Mouse (Mus musculus) limb, embryonic 12.5 days (tissue): ENCODE results near the gene Dnah14. TPM values are rescaled to one million over a fixed set of nuclear protein-coding genes. Genes with fewer than 3 reads are reported as not detected.
"Not testable (repeated sequence)": the region's sequence is repeated elsewhere in the genome, so short reads cannot be mapped to it uniquely, and the experiment has no call there.

Experiments
- ATAC-seq: fragments of 200-750 bp; cut with Nextera tagmentation; 2 replicates; pipeline ENCODE4 v1.8.0; 2017; ENCODE audit warnings: low read depth, moderate TSS enrichment; ENCODE audit not compliant: insufficient number of reproducible peaks, insufficient read depth, low FRiP score, low TSS enrichment
- H3K27ac ChIP-seq: fragments of 300-500 bp; sonication (generic); 2 replicates; pipeline ENCODE4 v1.5.1; 2016; ENCODE audit warnings: mild to moderate bottlenecking, moderate library complexity
- H3K27me3 ChIP-seq: fragments of 300-500 bp; sonication (generic); 2 replicates; pipeline ENCODE4 v1.6.1; 2016; ENCODE audit warnings: mild to moderate bottlenecking, moderate library complexity
- H3K36me3 ChIP-seq: fragments of 300-500 bp; sonication (generic); 2 replicates; pipeline ENCODE4 v1.6.1; 2016; ENCODE audit warnings: mild to moderate bottlenecking, moderate library complexity
- H3K4me1 ChIP-seq: fragments of 300-500 bp; sonication (generic); replicated peaks from 2 replicates; pipeline ENCODE4 v1.6.1; 2016
- H3K4me2 ChIP-seq: fragments of 300-500 bp; sonication (generic); 2 replicates; pipeline ENCODE4 v1.6.1; 2016; ENCODE audit warnings: mild to moderate bottlenecking, moderate library complexity
- H3K4me3 ChIP-seq: fragments of 300-500 bp; sonication (generic); replicated peaks from 2 replicates; pipeline ENCODE4 v1.5.1; 2016; ENCODE audit warnings: mild to moderate bottlenecking
- H3K9ac ChIP-seq: fragments of 300-500 bp; sonication (generic); replicated peaks from 2 replicates; pipeline ENCODE4 v1.6.1; 2016; ENCODE audit warnings: mild to moderate bottlenecking, moderate library complexity
- H3K9me3 ChIP-seq: fragments of 300-500 bp; sonication (generic); 2 replicates; pipeline ENCODE4 v1.6.1; 2016; ENCODE audit warnings: mild to moderate bottlenecking, moderate library complexity
- WGBS: fragments of 180-500 bp; shearing (Covaris S2); methylation state at CpG from one replicate; pipeline ENCODE4 v1.1.7; 2016; 5-methylcytosine and 5-hydroxymethylcytosine counted together
- polyA plus RNA-seq: library from polyadenylated mRNA; unstranded; fragments of >200 nt; fragmentation: Nextera tagmentation; extraction: Ambion mirVana; gene quantifications from 2 replicates; pipeline ENCODE4 v1.2.1, GENCODE M21; 2016

Gene Dnah14
- polyA plus RNA-seq, 1 experiment from 2014 or later = 1.2 TPM

GRCm38 (mm10) chr1:181656421-181656820 is 80.1 kb downstream of the Dnah14 start:
- ATAC-seq = no peak
- no peak overlapping the region for H3K27ac ChIP-seq
- H3K4me2 ChIP-seq = no peak overlapping the region
- no peaks in the 10 kb centered on the region for H3K36me3 ChIP-seq
- no peaks in the 10 kb centered on the region for H3K27me3 ChIP-seq
- no peak overlapping the region for H3K9ac ChIP-seq
- no peak overlapping the region for H3K4me3 ChIP-seq
- H3K4me1 ChIP-seq = no peaks in the 10 kb centered on the region
- WGBS = 85% methylated on average over 5 of the region's 5 CpGs
- no peaks in the 10 kb centered on the region for H3K9me3 ChIP-seq

DNA sequence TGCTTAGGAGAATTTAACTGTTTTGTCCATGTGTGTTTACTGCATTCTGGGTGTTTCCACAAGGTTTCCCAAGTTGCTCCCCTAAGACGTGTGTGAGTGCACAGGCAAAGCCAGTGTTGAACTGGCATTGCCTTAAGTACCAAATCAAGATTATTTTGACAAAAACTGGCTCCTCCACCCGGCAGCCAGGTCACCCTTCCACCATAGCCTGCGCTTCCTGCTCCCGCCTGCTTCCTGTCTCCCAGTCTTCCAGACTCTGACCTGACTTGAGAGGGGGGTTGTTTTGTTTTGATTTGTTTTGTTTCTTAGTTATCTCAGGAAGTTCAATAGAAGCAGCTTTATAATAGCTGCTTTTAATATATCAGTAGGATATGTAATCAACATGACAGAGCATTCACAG is 90.4 kb downstream of the Dnah14 start:
- WGBS = 71% methylated on average over 4 of the region's 4 CpGs
- no peak overlapping the region for H3K4me2 ChIP-seq
- H3K4me3 ChIP-seq = no peak overlapping the region
- H3K36me3 ChIP-seq = no peaks in the 10 kb centered on the region
- H3K9me3 ChIP-seq = no peaks in the 10 kb centered on the region
- ATAC-seq = no peak
- H3K27me3 ChIP-seq = no peaks in the 10 kb centered on the region
- H3K27ac ChIP-seq = no peak overlapping the region
- no peaks in the 10 kb centered on the region for H3K4me1 ChIP-seq
- H3K9ac ChIP-seq = no peak overlapping the region

- Histone ChIP-seq H3K4me3 (no peak overlapping the region), H3K27me3 (no peaks in the 10 kb centered on the region), H3K9ac (no peak overlapping the region), H3K4me1 (no peaks in the 10 kb centered on the region; the same call in 1 of the 2 replicates), H3K27ac (no peak overlapping the region), H3K9me3 (no peaks in the 10 kb centered on the region), H3K36me3 (no peaks in the 10 kb centered on the region), H3K4me2 (no peak overlapping the region)
- WGBS = 77% methylated on average over 5 of the region's 5 CpGs
- ATAC-seq = no peak
Observed at GRCm38 (mm10) chr1:181694729-181695498, 118.6 kb downstream of the Dnah14 start.

DNA sequence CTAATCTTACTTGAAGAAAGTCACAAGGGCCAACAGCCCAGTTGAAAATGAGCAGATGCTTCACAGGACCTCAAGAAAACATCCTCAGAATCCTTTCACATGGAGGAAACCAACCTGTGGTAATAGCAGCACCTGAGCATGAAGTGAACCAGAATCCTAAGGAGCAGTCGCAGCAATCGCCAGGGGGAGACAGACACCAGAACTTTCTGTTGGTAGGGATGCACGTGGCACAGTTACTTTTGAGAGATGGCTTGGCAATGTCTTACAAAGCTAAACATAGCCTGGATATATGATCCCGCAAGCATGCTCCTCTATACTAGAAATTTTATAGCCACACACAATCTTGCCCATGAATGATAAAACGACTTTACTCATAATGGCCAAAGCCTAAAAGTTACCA is 152.3 kb downstream of the Dnah14 start:
- Histone ChIP-seq H3K9me3 (no peaks in the 10 kb centered on the region), H3K27me3 (0 out of 2 replicates have a peak, but pooled peaks cover 6% of the 10 kb centered on the region), H3K4me1 (no peaks in the 10 kb centered on the region), H3K9ac (no peak overlapping the region), H3K36me3 (no peaks in the 10 kb centered on the region), H3K27ac (no peak overlapping the region), H3K4me3 (no peak overlapping the region), H3K4me2 (no peak overlapping the region)
- ATAC-seq = no peak
- WGBS = 54% methylated on average over 5 of the region's 5 CpGs

DNA sequence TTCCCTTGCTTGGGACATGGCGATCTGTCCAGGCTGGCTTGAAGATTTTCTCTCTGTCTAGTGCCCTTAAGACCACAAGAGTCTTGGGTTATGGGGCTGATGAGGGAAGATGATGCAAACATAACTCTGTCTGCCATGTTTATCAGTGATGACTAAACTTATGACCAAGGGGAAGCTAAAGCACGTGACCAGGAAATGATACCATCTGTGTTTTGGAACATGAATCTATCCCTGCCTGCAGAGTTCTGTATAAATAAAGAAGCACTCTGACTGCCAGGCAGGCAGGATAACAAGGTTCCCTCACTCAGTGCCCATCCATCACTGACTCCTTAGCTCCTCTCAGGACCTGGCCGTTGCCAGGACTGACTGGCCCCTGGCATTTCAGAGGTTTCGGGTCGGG is 157.2 kb downstream of the Dnah14 start:
- Histone ChIP-seq H3K4me3 (no peak overlapping the region), H3K4me2 (no peak overlapping the region), H3K9me3 (no peaks in the 10 kb centered on the region), H3K27me3 (0 out of 2 replicates have a peak, but pooled peaks cover 6% of the 10 kb centered on the region), H3K36me3 (no peaks in the 10 kb centered on the region), H3K4me1 (no peaks in the 10 kb centered on the region), H3K9ac (no peak overlapping the region), H3K27ac (no peak overlapping the region)
- no peak for ATAC-seq
- 80% methylated on average over 5 of the region's 5 CpGs for whole genome bisulfite sequencing

DNA sequence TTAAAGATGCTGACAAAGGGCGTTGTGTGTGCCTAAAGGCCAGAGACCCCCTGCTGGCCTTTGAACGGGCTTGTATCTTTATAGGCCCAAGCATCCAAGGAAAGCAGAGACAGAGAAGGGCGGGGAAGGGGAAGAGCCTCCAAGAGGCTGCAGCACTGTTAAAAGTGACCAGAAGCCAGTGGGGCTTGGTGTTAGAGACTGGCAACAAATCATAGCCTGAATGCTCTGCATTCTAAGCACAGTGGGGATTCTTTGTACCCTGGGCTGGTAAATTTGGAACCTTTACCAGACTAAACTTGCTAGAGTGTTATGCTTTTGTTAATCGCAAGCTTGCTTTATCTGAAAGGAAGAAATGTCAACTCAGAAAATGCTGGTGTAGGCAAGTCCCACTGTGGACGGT is 163.9 kb downstream of the Dnah14 start:
- Histone ChIP-seq H3K4me1 (peaks cover 7% of the 10 kb centered on the region; the same call in 1 of the 2 replicates), H3K4me3 (no peak overlapping the region), H3K36me3 (no peaks in the 10 kb centered on the region), H3K9me3 (no peaks in the 10 kb centered on the region), H3K9ac (no peak overlapping the region), H3K4me2 (no peak overlapping the region), H3K27me3 (no peaks in the 10 kb centered on the region), H3K27ac (no peak overlapping the region)
- ATAC-seq = no peak
- WGBS = 64% methylated on average over 5 of the region's 5 CpGs

- Histone ChIP-seq H3K27me3 (no peaks in the 10 kb centered on the region), H3K9ac (no peak overlapping the region), H3K4me1 (peaks cover 7% of the 10 kb centered on the region; the same call in 1 of the 2 replicates), H3K4me3 (no peak overlapping the region), H3K27ac (no peak overlapping the region), H3K9me3 (no peaks in the 10 kb centered on the region), H3K4me2 (no peak overlapping the region), H3K36me3 (no peaks in the 10 kb centered on the region)
- WGBS = 57% methylated on average over 4 of the region's 4 CpGs
- ATAC-seq = 0 out of 2 replicates have a peak, but pooled peaks have one; percentile 56
Observed at GRCm38 (mm10) chr1:181742251-181742885, 166.0 kb downstream of the Dnah14 start.

DNA sequence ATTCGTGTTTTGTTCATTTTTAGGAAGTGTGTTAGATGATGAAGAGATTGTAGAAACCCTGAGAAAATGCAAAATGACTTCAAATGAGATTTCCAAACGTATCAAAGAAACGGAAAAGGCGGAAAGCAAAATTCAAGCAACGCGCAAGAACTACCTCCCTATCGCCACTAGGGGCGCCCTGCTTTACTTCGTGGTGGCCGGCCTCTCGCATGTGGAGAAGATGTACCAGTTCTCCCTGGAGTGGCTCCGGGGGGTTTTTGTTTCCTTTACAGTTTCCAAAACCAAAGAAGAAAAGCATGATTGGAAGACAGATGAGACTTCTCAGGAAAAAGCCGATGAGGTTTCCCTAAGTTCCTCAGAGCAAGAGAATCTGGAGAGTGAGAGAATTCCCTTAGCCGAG is 193.0 kb downstream of the Dnah14 start:
- Histone ChIP-seq H3K4me3 (no peak overlapping the region), H3K4me2 (no peak overlapping the region), H3K9ac (no peak overlapping the region), H3K9me3 (no peaks in the 10 kb centered on the region; the same call in 1 of the 2 replicates), H3K27me3 (no peaks in the 10 kb centered on the region), H3K4me1 (no peaks in the 10 kb centered on the region), H3K36me3 (no peaks in the 10 kb centered on the region), H3K27ac (no peak overlapping the region)
- 60% methylated on average over 14 of the region's 14 CpGs for WGBS
- no peak for ATAC-seq

- Histone ChIP-seq H3K9me3 (no peaks in the 10 kb centered on the region; the same call in 1 of the 2 replicates), H3K9ac (no peak overlapping the region), H3K4me1 (no peaks in the 10 kb centered on the region), H3K36me3 (no peaks in the 10 kb centered on the region), H3K27me3 (no peaks in the 10 kb centered on the region), H3K4me3 (no peak overlapping the region), H3K4me2 (no peak overlapping the region), H3K27ac (no peak overlapping the region)
- ATAC-seq = no peak
- 94% methylated on average over 3 of the region's 3 CpGs for WGBS
Observed at GRCm38 (mm10) chr1:181771871-181772270, 195.5 kb downstream of the Dnah14 start.

- 79% methylated on average over 1 of the region's 1 CpGs for whole genome bisulfite sequencing
- Histone ChIP-seq H3K4me3 (no peak overlapping the region), H3K27ac (no peak overlapping the region), H3K9ac (no peak overlapping the region), H3K27me3 (no peaks in the 10 kb centered on the region), H3K9me3 (peaks cover 3% of the 10 kb centered on the region; the same call in 1 of the 2 replicates), H3K4me2 (no peak overlapping the region), H3K4me1 (no peaks in the 10 kb centered on the region), H3K36me3 (no peaks in the 10 kb centered on the region)
- ATAC-seq = no peak
Observed at GRCm38 (mm10) chr1:181776541-181776940, 200.2 kb downstream of the Dnah14 start.

GRCm38 (mm10) chr1:181782600-181782999 is 206.2 kb downstream of the Dnah14 start:
- not testable (repeated sequence) for H3K36me3 ChIP-seq, H3K4me2 ChIP-seq, ATAC-seq, H3K4me3 ChIP-seq, H3K9me3 ChIP-seq, H3K27me3 ChIP-seq, H3K27ac ChIP-seq, H3K9ac ChIP-seq, H3K4me1 ChIP-seq
- WGBS = 95% methylated on average over 11 of the region's 11 CpGs
